Mouse (Mus musculus) erythroblast, embryonic 14.5 days (primary cell): ENCODE measurements around the gene Eif5a.

Experiments used
- GATA1 ChIP-seq: IDR thresholded peaks from 2 replicates; pipeline ENCODE4 v1.6.1; 2012; ENCODE audit warnings: low read length, inconsistent platforms, mixed read lengths
- TAL1 ChIP-seq: IDR thresholded peaks from 3 replicates; pipeline ENCODE4 v1.6.1; 2012; ENCODE audit warnings: low read length, inconsistent platforms, mixed read lengths

GRCm38 (mm10) chr11:69930967-69931537, 9.3 kb upstream of the Eif5a start:
- TF ChIP-seq TAL1 (no peak), GATA1 (no peak)
